Mouse (Mus musculus): ENCODE data around the gene Cdrt4. TPM values are rescaled to one million over a fixed set of nuclear protein-coding genes. Genes with fewer than 3 reads are reported as not detected.

Gene Cdrt4
- polyA plus RNA-seq, 1 experiment = not detected

- no peak for DNase-seq
- WGBS = 87% methylated on average over 5 of the region's 5 CpGs
- Histone ChIP-seq H3K36me3 (ENCODE audit: control insufficient read depth, insufficient read depth, low read length) (no peaks in the 10 kb centered on the region), H3K4me3 (ENCODE audit: control insufficient read depth, insufficient read depth, low read length) (no peak overlapping the region), H3K4me1 (replicated peaks; ENCODE audit: control insufficient read depth, insufficient read depth, low read length) (no peaks in the 10 kb centered on the region), H3K27me3 (ENCODE audit: control insufficient read depth, insufficient read depth, low read length) (no peaks in the 10 kb centered on the region), H3K27ac (ENCODE audit: control insufficient read depth, insufficient read depth, low read length) (no peak overlapping the region)
- TF ChIP-seq CTCF (IDR thresholded peaks at IDR 0.05; ENCODE audit: borderline replicate concordance, control insufficient read depth, extremely low read depth, insufficient read depth, low read length, poor library complexity) (no peak), POLR2A (IDR thresholded peaks at IDR 0.05; ENCODE audit: control insufficient read depth, extremely low read depth, insufficient read depth, low read length, poor library complexity) (no peak)
Observed at GRCm38 (mm10) chr11:62997039-62997717, 46.2 kb downstream of the Cdrt4 start.

GRCm38 (mm10) chr11:62997718-62998281 lies 46.8 kb downstream of the Cdrt4 start:
- Histone ChIP-seq H3K36me3 (ENCODE audit: control insufficient read depth, insufficient read depth, low read length) (no peaks in the 10 kb centered on the region), H3K27me3 (ENCODE audit: control insufficient read depth, insufficient read depth, low read length) (no peaks in the 10 kb centered on the region), H3K4me1 (replicated peaks; ENCODE audit: control insufficient read depth, insufficient read depth, low read length) (no peaks in the 10 kb centered on the region), H3K27ac (ENCODE audit: control insufficient read depth, insufficient read depth, low read length) (no peak overlapping the region), H3K4me3 (ENCODE audit: control insufficient read depth, insufficient read depth, low read length) (no peak overlapping the region)
- TF ChIP-seq CTCF (IDR thresholded peaks at IDR 0.05; ENCODE audit: borderline replicate concordance, control insufficient read depth, extremely low read depth, insufficient read depth, low read length, poor library complexity) = no peak
- TF ChIP-seq POLR2A (IDR thresholded peaks at IDR 0.05; ENCODE audit: control insufficient read depth, extremely low read depth, insufficient read depth, low read length, poor library complexity) = no peak
- no peak for DNase-seq
- 85% methylated on average over 11 of the region's 11 CpGs for WGBS

GRCm38 (mm10) chr11:63000126-63000525 lies 49.1 kb downstream of the Cdrt4 start:
- H3K4me1 ChIP-seq (replicated peaks; ENCODE audit: control insufficient read depth, insufficient read depth, low read length) = no peaks in the 10 kb centered on the region
- no peak overlapping the region for H3K4me3 ChIP-seq (ENCODE audit: control insufficient read depth, insufficient read depth, low read length)
- H3K27ac ChIP-seq (ENCODE audit: control insufficient read depth, insufficient read depth, low read length) = no peak overlapping the region
- H3K27me3 ChIP-seq (ENCODE audit: control insufficient read depth, insufficient read depth, low read length) = no peaks in the 10 kb centered on the region
- DNase-seq = no peak
- TF ChIP-seq POLR2A (IDR thresholded peaks at IDR 0.05; ENCODE audit: control insufficient read depth, extremely low read depth, insufficient read depth, low read length, poor library complexity) = no peak
- TF ChIP-seq CTCF (IDR thresholded peaks at IDR 0.05; ENCODE audit: borderline replicate concordance, control insufficient read depth, extremely low read depth, insufficient read depth, low read length, poor library complexity) = no peak
- WGBS = 82% methylated on average over 8 of the region's 8 CpGs
- H3K36me3 ChIP-seq (ENCODE audit: control insufficient read depth, insufficient read depth, low read length) = no peaks in the 10 kb centered on the region

GRCm38 (mm10) chr11:63004617-63005016 lies 53.6 kb downstream of the Cdrt4 start:
- DNase-seq = no peak
- 86% methylated on average over 6 of the region's 6 CpGs for WGBS
- H3K27me3 ChIP-seq (ENCODE audit: control insufficient read depth, insufficient read depth, low read length) = no peaks in the 10 kb centered on the region
- no peaks in the 10 kb centered on the region for H3K4me1 ChIP-seq (replicated peaks; ENCODE audit: control insufficient read depth, insufficient read depth, low read length)
- no peak overlapping the region for H3K27ac ChIP-seq (ENCODE audit: control insufficient read depth, insufficient read depth, low read length)
- TF ChIP-seq POLR2A (IDR thresholded peaks at IDR 0.05; ENCODE audit: control insufficient read depth, extremely low read depth, insufficient read depth, low read length, poor library complexity) (no peak), CTCF (IDR thresholded peaks at IDR 0.05; ENCODE audit: borderline replicate concordance, control insufficient read depth, extremely low read depth, insufficient read depth, low read length, poor library complexity) (no peak)
- no peak overlapping the region for H3K4me3 ChIP-seq (ENCODE audit: control insufficient read depth, insufficient read depth, low read length)
- H3K36me3 ChIP-seq (ENCODE audit: control insufficient read depth, insufficient read depth, low read length) = no peaks in the 10 kb centered on the region

- WGBS = 92% methylated on average over 5 of the region's 5 CpGs
- Histone ChIP-seq H3K27me3 (ENCODE audit: control insufficient read depth, insufficient read depth, low read length) (no peaks in the 10 kb centered on the region), H3K27ac (ENCODE audit: control insufficient read depth, insufficient read depth, low read length) (no peak overlapping the region), H3K4me3 (ENCODE audit: control insufficient read depth, insufficient read depth, low read length) (no peak overlapping the region), H3K36me3 (ENCODE audit: control insufficient read depth, insufficient read depth, low read length) (no peaks in the 10 kb centered on the region), H3K4me1 (replicated peaks; ENCODE audit: control insufficient read depth, insufficient read depth, low read length) (no peaks in the 10 kb centered on the region)
- no peak for DNase-seq
- TF ChIP-seq CTCF (IDR thresholded peaks at IDR 0.05; ENCODE audit: borderline replicate concordance, control insufficient read depth, extremely low read depth, insufficient read depth, low read length, poor library complexity) = no peak
- no peak for TF ChIP-seq POLR2A (IDR thresholded peaks at IDR 0.05; ENCODE audit: control insufficient read depth, extremely low read depth, insufficient read depth, low read length, poor library complexity)
Observed at GRCm38 (mm10) chr11:63007376-63007775, 56.4 kb downstream of the Cdrt4 start.

- H3K4me1 ChIP-seq (replicated peaks; ENCODE audit: control insufficient read depth, insufficient read depth, low read length) = no peaks in the 10 kb centered on the region
- no peak overlapping the region for H3K4me3 ChIP-seq (ENCODE audit: control insufficient read depth, insufficient read depth, low read length)
- WGBS = 91% methylated on average over 3 of the region's 3 CpGs
- DNase-seq = no peak
- H3K27ac ChIP-seq (ENCODE audit: control insufficient read depth, insufficient read depth, low read length) = no peak overlapping the region
- no peaks in the 10 kb centered on the region for H3K36me3 ChIP-seq (ENCODE audit: control insufficient read depth, insufficient read depth, low read length)
- H3K27me3 ChIP-seq (ENCODE audit: control insufficient read depth, insufficient read depth, low read length) = no peaks in the 10 kb centered on the region
- no peak for TF ChIP-seq CTCF (IDR thresholded peaks at IDR 0.05; ENCODE audit: borderline replicate concordance, control insufficient read depth, extremely low read depth, insufficient read depth, low read length, poor library complexity)
- TF ChIP-seq POLR2A (IDR thresholded peaks at IDR 0.05; ENCODE audit: control insufficient read depth, extremely low read depth, insufficient read depth, low read length, poor library complexity) = no peak
Observed at GRCm38 (mm10) chr11:63008004-63008403, 57.0 kb downstream of the Cdrt4 start.

All from thymus, adult 2 months (tissue).